Mouse (Mus musculus) kidney, adult 2 months (tissue): ENCODE measurements around the gene Sfmbt1.

Experiments used
- CTCF ChIP-seq: fragments of 200-500 bp; conservative IDR thresholded peaks from 2 replicates; pipeline ENCODE4 v1.5.1; 2011; ENCODE audit warnings: low read depth, mild to moderate bottlenecking, control low read depth, low read length, moderate library complexity, mixed read lengths; ENCODE audit not compliant: insufficient read depth, insufficient read length
- POLR2A ChIP-seq: fragments of 200-500 bp; IDR thresholded peaks from one replicate; pipeline ENCODE4 v1.6.1; 2011; ENCODE audit warnings: low read depth, low read length, control low read depth

GRCm38 (mm10) chr14:30695609-30696008 lies 19.0 kb upstream of the Sfmbt1 start:
- no peak for TF ChIP-seq POLR2A
- peak; percentile 41 for TF ChIP-seq CTCF
